Mouse (Mus musculus): Measurements from ENCODE around the gene Foxred2.

Foxred2 gene

DNA sequence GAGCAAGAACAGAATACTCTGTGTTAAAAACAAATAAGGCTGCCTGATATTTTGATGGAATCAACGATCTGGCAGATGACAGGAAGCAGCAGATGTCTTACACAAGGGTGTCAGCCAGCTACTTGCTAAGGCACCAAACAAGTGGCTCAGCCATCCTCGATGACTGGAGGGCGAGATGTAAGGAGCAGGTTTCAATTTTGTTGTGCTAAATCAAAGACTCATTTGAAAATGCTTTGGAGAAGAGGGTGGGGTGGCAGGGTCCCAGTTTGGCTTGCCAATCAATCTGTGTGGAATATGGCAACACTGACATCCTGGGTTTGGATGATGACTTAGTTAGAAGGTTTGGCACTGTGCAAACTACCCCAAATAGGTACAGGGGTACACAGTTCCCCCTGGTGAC lies 15.0 kb downstream of the Foxred2 start:
- no peak for DNase-seq

GRCm38 (mm10) chr15:77938516-77938915 lies 18.0 kb downstream of the Foxred2 start:
- no peak for DNase-seq

DNA sequence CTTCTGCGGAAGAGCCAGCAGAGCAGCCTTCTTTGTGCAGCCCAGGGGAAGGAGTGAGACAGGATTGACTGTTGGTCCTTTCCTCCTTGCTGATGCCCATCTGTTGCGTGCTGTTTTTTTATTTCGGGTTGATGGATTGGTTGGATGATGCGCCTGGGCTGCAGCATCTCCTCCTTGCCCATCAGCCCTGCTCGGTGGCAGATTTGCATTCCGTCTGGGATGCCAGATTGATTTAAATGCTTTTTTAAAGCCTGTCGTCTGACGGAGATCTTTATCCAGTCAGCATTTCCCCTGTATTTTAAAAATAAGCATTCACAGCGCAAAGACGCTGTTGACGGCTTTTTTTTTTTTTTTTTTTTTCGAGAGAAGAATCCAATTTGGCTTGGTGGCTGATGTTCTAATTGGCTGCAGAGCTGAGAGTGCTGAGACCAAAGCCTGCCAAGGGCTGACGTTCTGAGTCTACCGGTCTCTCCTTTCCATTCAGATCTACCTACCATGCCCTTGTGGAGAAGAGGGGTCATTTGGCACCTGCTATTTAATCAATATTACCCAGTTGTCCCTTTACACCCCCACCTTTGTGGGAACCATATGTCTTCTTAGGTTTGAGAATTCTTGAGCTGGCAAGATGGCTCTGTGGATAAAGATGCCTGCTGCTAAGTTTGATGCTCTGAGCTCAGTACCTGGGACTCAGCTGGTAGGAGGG lies 20.7 kb downstream of the Foxred2 start:
- DNase-seq: no peak

GRCm38 (mm10) chr15:77934968-77935367 lies 21.6 kb downstream of the Foxred2 start:
- DNase-seq: no peak

DNA sequence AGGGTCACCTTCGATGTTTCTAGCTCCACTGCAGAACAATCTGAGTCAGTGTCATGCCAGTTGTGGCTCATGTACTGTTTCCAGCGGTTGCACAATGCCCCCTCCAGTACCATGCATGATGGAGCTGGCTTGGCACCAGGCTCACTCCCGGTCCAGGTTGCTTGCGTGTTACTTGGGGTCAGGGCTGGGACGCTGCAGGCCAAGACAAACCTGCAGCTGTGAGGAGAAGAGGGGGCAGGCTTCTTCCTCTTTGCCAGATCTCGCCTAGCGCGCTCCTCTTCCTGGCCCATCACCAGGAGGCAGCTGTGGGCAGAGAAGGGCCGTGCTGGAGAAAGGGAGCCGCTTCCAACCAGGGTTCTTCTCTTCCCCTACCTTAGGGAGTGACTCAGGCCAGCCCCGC lies 22.2 kb downstream of the Foxred2 start:
- DNase-seq: no peak

- peak; percentile 95 for DNase-seq
Observed at GRCm38 (mm10) chr15:77933770-77934169, 22.8 kb downstream of the Foxred2 start.

- no peak for DNase-seq
Observed at GRCm38 (mm10) chr15:77933222-77933621, 23.3 kb downstream of the Foxred2 start.

- peak; percentile 48 for DNase-seq
Observed at GRCm38 (mm10) chr15:77931689-77932016, 24.9 kb downstream of the Foxred2 start.

GRCm38 (mm10) chr15:77930986-77931688 lies 25.4 kb downstream of the Foxred2 start:
- DNase-seq: no peak

DNA sequence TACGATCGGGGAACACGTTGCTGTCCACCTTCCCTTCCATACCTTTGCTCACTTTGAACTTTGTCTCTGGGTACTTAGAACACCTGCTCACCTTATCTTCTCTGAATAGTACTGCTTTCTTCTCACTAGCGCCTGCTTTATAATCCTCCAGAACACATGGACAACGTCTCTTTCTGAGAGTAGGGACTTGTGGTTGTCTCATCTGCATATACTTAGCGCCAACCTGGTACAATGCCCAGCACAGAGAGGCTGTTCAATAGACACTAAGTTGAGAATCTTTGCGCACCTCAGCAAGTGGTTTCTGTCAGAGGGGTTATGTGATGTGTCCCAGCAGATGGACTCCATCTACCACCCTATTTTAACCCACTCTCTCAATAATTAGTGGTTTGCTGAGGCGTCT lies 26.7 kb downstream of the Foxred2 start:
- no peak for DNase-seq

DNA sequence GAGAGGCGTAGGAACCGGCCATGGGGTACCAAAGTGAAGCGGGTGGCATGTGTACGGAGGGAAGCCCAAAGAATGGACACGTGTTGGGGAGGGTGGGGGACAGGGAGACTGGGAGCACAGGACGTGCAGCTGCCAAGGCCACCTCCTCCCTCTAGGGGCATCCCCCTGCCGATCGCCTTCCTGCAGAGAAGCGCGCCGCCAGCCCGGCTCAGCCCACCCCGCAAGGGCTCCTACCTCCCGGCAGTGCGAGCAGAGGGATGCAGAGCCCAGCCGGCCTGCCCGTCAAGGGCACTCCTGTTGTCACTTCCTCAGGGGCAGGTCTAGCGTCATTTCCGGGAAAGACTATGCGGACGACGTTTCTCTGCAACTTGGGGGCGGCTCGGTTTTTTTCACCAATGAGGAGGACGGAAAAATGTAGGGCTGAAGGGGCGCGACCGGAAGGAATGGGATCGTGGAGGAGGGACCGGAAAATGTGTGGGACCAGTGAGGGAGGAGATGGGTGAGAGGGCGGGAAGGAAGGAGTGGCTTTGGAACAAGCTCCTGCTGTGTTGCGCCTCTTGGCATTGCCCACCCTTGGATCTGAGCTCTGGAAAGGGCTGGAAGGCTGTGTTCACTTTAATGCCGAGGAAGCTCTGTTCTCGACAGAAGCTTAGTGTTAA lies 27.7 kb downstream of the Foxred2 start, which contains the start of gene Txn2:
Gene Txn2, minus strand, starts transcription at position 334 of the 659 bp plus-strand sequence.
- peak; percentile 100 for DNase-seq

DNA sequence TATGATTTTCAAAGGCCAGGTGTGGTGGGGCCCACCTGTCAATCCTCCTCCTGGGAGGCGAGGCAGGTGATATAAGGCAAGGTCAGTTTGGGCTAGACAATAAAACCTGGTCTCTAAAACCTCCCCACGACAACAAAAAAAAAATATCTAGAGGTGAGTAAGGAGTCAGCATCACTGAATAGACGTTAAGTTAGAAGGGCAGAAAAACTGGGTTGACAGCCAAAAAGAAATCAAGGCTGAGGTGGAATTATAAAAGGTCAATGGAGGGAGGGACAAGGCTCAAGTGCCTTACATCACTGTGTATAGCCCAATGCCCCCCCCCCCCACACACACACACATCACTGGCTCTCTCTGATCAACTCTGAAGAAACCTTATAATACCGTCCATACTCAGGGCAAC lies 28.4 kb downstream of the Foxred2 start:
- DNase-seq: no peak

GRCm38 (mm10) chr15:77926921-77927320 lies 29.6 kb downstream of the Foxred2 start:
- no peak for DNase-seq

GRCm38 (mm10) chr15:77925195-77925594 lies 31.3 kb downstream of the Foxred2 start:
- no peak for DNase-seq

- no peak for DNase-seq
Observed at GRCm38 (mm10) chr15:77923267-77924035, 33.1 kb downstream of the Foxred2 start.

DNA sequence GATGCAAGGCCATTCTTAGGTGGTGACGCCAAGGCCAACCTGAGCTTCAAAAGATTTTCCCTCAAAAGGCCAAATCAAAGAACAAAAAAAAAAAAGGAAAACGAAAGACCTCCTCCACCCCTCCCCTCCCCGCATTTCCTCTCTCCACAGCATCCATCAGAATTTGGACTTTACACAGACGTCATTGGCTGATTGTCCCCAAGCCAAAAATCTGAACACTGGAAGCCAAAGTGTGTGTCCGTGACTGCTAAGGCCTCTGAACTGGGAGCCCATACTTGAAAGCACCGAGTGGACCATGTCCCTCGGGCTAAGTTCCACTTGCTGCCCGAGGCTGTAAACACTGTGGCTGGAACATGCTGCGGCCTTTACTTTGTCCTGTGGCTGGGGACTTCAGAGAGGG lies 33.8 kb downstream of the Foxred2 start:
- no peak for DNase-seq

GRCm38 (mm10) chr15:77921636-77922035 lies 34.9 kb downstream of the Foxred2 start:
- DNase-seq: no peak

- no peak for DNase-seq
Observed at GRCm38 (mm10) chr15:77920511-77921462, 35.7 kb downstream of the Foxred2 start.

- DNase-seq: no peak
Observed at GRCm38 (mm10) chr15:77919441-77919840, 37.1 kb downstream of the Foxred2 start.

DNA sequence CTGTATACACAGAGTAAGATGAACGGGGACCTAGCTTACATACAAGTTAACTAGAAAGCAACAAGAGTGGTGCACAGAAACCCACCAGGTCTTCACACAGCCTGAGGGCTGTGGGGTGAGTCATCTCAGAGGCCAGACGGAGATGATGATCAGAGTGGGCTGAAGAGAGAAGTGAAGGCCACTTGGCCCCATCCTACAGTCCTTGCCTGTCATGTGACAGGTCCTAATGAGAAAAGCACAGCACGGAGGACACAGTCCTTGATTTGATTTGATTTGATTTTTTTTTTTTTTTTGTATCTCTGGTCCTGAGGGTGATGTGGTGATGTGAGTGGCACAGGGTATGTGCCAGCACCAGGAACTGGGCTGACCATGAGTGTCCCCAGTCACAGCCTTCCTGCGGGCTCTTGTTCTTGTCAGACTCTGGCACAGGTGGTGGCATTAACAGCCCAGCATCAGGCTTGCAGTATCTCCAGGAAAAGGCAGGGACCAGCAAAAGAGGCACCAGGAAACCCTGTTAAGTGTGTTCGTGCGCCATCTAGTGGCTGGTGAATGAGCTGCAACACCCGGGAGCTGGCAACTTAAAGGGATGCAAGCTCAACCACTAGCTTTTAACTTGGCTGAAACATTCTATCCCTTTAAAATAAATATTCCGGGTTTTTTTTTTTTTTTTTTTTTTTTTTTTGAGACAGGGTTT lies 39.5 kb downstream of the Foxred2 start:
- peak; percentile 89 for DNase-seq

DNA sequence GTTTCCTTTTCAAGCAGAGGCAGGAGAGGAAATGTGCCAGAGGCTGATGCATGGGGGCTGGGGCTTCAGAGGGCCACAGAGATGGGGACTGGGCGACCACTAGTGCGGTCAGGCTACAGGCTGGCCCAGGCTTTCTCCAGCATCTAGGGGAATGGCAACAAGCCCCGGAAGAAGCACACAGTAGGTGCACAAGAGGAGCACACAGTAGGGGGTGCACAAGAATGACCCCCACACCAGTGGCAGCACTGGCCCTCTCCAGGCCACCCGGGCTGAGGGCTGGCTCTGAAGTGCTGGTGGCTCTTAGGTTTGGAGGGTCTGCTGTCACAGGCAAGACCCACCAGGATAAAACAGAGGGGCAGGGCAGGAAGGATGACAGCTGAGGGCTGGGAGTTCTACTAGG lies 41.2 kb downstream of the Foxred2 start:
- no peak for DNase-seq

Data from retina, postnatal 1 day (tissue).